Mouse (Mus musculus) heart, embryonic 12.5 days (tissue): Measurements from ENCODE around the gene Rbm17. TPM values are rescaled to one million over a fixed set of nuclear protein-coding genes. Genes with fewer than 3 reads are reported as not detected.
"Not testable (repeated sequence)": the region's sequence is repeated elsewhere in the genome, so short reads cannot be mapped to it uniquely, and the experiment has no call there.

Experiments used
- ATAC-seq: fragments of 200-750 bp; cut with Nextera tagmentation; 2 replicates; pipeline ENCODE4 v1.8.0; 2017; ENCODE audit warnings: moderate TSS enrichment, moderate library complexity; ENCODE audit not compliant: insufficient number of reproducible peaks, low FRiP score
- H3K27ac ChIP-seq: fragments of 300-500 bp; sonication (generic); 2 replicates; pipeline ENCODE4 v1.5.1; 2016; ENCODE audit warnings: mild to moderate bottlenecking, moderate library complexity; ENCODE audit not compliant: poor library complexity, severe bottlenecking
- H3K27me3 ChIP-seq: fragments of 300-500 bp; sonication (generic); replicated peaks from 2 replicates; pipeline ENCODE4 v1.6.1; 2016; ENCODE audit warnings: mild to moderate bottlenecking, moderate library complexity
- H3K36me3 ChIP-seq: fragments of 300-500 bp; sonication (generic); 2 replicates; pipeline ENCODE4 v1.6.1; 2016; ENCODE audit warnings: mild to moderate bottlenecking, moderate library complexity
- H3K4me1 ChIP-seq: fragments of 300-500 bp; sonication (generic); replicated peaks from 2 replicates; pipeline ENCODE4 v1.6.1; 2016; ENCODE audit warnings: mild to moderate bottlenecking
- H3K4me2 ChIP-seq: fragments of 300-500 bp; sonication (generic); 2 replicates; pipeline ENCODE4 v1.6.1; 2016; ENCODE audit warnings: mild to moderate bottlenecking, moderate library complexity
- H3K4me3 ChIP-seq: fragments of 300-500 bp; sonication (generic); 2 replicates; pipeline ENCODE4 v1.5.1; 2016; ENCODE audit warnings: mild to moderate bottlenecking
- H3K9ac ChIP-seq: fragments of 300-500 bp; sonication (generic); 2 replicates; pipeline ENCODE4 v1.6.1; 2016; ENCODE audit warnings: mild to moderate bottlenecking, moderate library complexity
- H3K9me3 ChIP-seq: fragments of 300-500 bp; sonication (generic); replicated peaks from 2 replicates; pipeline ENCODE4 v1.6.1; 2016; ENCODE audit warnings: mild to moderate bottlenecking, moderate library complexity
- WGBS: fragments of 180-500 bp; shearing (Covaris S2); methylation state at CpG from one replicate; pipeline ENCODE4 v1.1.7; 2016; 5-methylcytosine and 5-hydroxymethylcytosine counted together
- polyA plus RNA-seq: library from polyadenylated mRNA; unstranded; fragments of >200 nt; fragmentation: Nextera tagmentation; extraction: Ambion mirVana; gene quantifications from 2 replicates; pipeline ENCODE4 v1.2.1, GENCODE M21; 2016

Rbm17 gene
- polyA plus RNA-seq, 1 experiment from 2014 or later, result 101 TPM

GRCm38 (mm10) chr2:11544342-11544741, 59.6 kb downstream of the Rbm17 start:
- no peaks in the 10 kb centered on the region for H3K27me3 ChIP-seq
- no peak overlapping the region for H3K4me3 ChIP-seq
- no peaks in the 10 kb centered on the region for H3K9me3 ChIP-seq
- no peak overlapping the region for H3K9ac ChIP-seq
- WGBS, result 46% methylated on average over 5 of the region's 5 CpGs
- peak overlapping the region; percentile 37; the same call in 1 of the 2 replicates for H3K27ac ChIP-seq
- H3K4me1 ChIP-seq, result peaks cover 22% of the 10 kb centered on the region
- no peak overlapping the region for H3K4me2 ChIP-seq
- peak; percentile 20; the same call in 1 of the 2 replicates for ATAC-seq
- H3K36me3 ChIP-seq, result no peaks in the 10 kb centered on the region

GRCm38 (mm10) chr2:11543158-11543557, 60.8 kb downstream of the Rbm17 start:
- Histone ChIP-seq H3K27ac (no peak overlapping the region), H3K9me3 (no peaks in the 10 kb centered on the region), H3K4me1 (peaks cover 22% of the 10 kb centered on the region), H3K36me3 (no peaks in the 10 kb centered on the region), H3K4me2 (no peak overlapping the region), H3K4me3 (no peak overlapping the region), H3K27me3 (no peaks in the 10 kb centered on the region), H3K9ac (no peak overlapping the region)
- no peak for ATAC-seq
- 76% methylated on average over 7 of the region's 7 CpGs for WGBS

GRCm38 (mm10) chr2:11542640-11543039, 61.3 kb downstream of the Rbm17 start:
- ATAC-seq, result no peak
- Histone ChIP-seq H3K9me3 (no peaks in the 10 kb centered on the region), H3K9ac (no peak overlapping the region), H3K4me3 (no peak overlapping the region), H3K27ac (no peak overlapping the region), H3K4me1 (peaks cover 22% of the 10 kb centered on the region), H3K36me3 (no peaks in the 10 kb centered on the region), H3K4me2 (no peak overlapping the region), H3K27me3 (no peaks in the 10 kb centered on the region)
- 83% methylated on average over 1 of the region's 1 CpGs for WGBS

GRCm38 (mm10) chr2:11542121-11542520, 61.8 kb downstream of the Rbm17 start:
- no peak overlapping the region for H3K27ac ChIP-seq

GRCm38 (mm10) chr2:11541528-11541927, 62.4 kb downstream of the Rbm17 start:
- H3K27me3 ChIP-seq, H3K36me3 ChIP-seq, ATAC-seq, H3K9ac ChIP-seq, H3K27ac ChIP-seq, H3K9me3 ChIP-seq, H3K4me3 ChIP-seq, H3K4me2 ChIP-seq: not testable (repeated sequence)
- H3K4me1 ChIP-seq, result peaks cover 22% of the 10 kb centered on the region
- WGBS, result 20% methylated on average over 1 of the region's 1 CpGs

More at GRCm38 (mm10) chr2:11542121-11542520, 61.8 kb downstream of the Rbm17 start:
- H3K27me3 ChIP-seq, result no peaks in the 10 kb centered on the region
- no peak overlapping the region for H3K4me2 ChIP-seq
- no peak overlapping the region for H3K4me3 ChIP-seq
- no peak overlapping the region for H3K9ac ChIP-seq
- peaks cover 22% of the 10 kb centered on the region for H3K4me1 ChIP-seq
- H3K9me3 ChIP-seq, result no peaks in the 10 kb centered on the region
- ATAC-seq, result no peak
- no peaks in the 10 kb centered on the region for H3K36me3 ChIP-seq
- 84% methylated on average over 1 of the region's 1 CpGs for WGBS

GRCm38 (mm10) chr2:11535966-11536365, 68.0 kb downstream of the Rbm17 start:
- Histone ChIP-seq H3K27ac (no peak overlapping the region), H3K4me3 (peak overlapping the region; percentile 55), H3K4me1 (peaks cover 5% of the 10 kb centered on the region), H3K4me2 (peak overlapping the region; percentile 89), H3K27me3 (no peaks in the 10 kb centered on the region), H3K36me3 (no peaks in the 10 kb centered on the region), H3K9me3 (no peaks in the 10 kb centered on the region), H3K9ac (no peak overlapping the region)
- WGBS, result 64% methylated on average over 8 of the region's 8 CpGs
- no peak for ATAC-seq

Other genes starting within 250 kb of the Rbm17 start
- 11.8 and 12.6 TPM in 2 replicates for gene Pfkfb3, start 50.1 kb downstream of the Rbm17 start, polyA plus RNA-seq
- not detected in 2 replicates for gene Gm17490, start 22.1 kb upstream of the Rbm17 start, polyA plus RNA-seq
- gene Il2ra, start 38.7 kb upstream of the Rbm17 start, polyA plus RNA-seq, result not detected in 2 replicates
- 6.4 and 7.0 TPM in 2 replicates for gene Il15ra, start 101.1 kb upstream of the Rbm17 start, polyA plus RNA-seq
- gene Fbh1, start 173.4 kb upstream of the Rbm17 start, polyA plus RNA-seq, result 133 and 138 TPM in 2 replicates
- 35.7 and 36.8 TPM in 2 replicates for gene Ankrd16, start 173.7 kb upstream of the Rbm17 start, polyA plus RNA-seq